Comparison of ENCODE assay signal across 11 mouse cellular contexts in the genomic region with DNA sequence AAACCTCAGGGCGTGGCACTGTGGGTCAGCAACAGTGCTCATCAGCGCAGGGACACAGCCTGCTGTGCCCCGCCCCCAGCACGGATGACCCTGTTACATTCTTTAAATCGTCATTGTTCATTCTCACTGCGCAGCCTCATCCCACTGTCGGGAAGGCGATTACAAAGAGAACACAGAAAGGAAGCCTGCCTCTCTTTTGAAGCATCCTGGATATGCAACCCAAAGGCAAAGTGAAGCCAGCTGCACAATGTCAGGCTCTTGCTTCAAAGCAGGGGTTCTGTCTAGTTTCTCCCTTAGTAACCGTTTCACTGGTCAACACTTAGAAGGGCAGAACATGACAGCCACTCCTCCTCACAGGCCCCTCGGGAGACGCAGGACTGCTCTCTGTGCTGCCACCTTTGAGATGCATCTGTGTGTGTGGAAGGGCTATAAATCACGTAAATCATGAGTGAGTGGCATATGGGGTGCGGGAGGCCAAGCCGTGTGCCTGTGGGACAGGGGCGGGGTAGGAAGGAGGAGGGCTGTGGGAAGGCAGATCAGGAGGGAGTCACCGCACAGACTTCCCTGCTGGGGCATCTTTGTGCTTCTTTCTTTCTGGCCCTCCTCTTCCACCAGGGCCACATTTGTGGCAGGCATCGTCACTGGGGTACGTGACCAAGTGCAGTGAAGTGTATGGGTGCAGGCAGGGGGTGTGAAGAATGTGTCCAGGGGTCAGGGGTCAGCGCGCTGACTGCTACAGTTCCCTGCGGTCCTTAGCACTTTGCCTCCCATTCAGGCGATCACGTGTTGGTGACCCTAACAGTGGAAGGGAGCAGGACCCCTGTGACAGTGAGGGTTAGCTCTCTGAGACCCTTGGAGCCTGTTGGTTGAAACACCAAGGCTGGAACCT.
A peak's percentile ranks its signal among the peaks of the same experiment; 100 is the strongest.
DNase-seq lines count a peak whose midpoint lies in the region; ATAC-seq lines count a peak whose summit lies in the region.
"Had no signal": no experiment of that assay in that cellular context is flagged by ENCODE, and none has a peak within 500 bp of the region (broad histone marks: within the 10 kb centered on the region; RNA-seq: fewer than 3 reads in every experiment).

No protein-coding gene starts in this region.

- H3K4me3 ChIP-seq in forebrain, embryonic 14.5 days (ENCODE audit: low read depth, low read length): no peak overlapping the region
- no peak overlapping the region for H3K4me3 ChIP-seq in forebrain, embryonic 15.5 days
- H3K4me3 ChIP-seq in lung, embryonic 16.5 days (ENCODE audit: low read length): no peak overlapping the region

- intact Hi-C loops in left cerebral cortex, postnatal 25 days (cut with DNase I): no loop called here

- ATAC-seq in forebrain, embryonic 14.5 days: no peak
- ATAC-seq in forebrain, embryonic 15.5 days (replicated peaks): no peak
- 0 out of 2 replicates have a peak, but pooled peaks have one; percentile 28 for ATAC-seq in lung, embryonic 16.5 days (ENCODE audit: low read depth)
- ATAC-seq in frontal cortex, adult (ENCODE audit: low TSS enrichment): no peak

- WGBS in forebrain, embryonic 14.5 days: 62% methylated on average over 23 of the region's 23 CpGs
- 61% methylated on average over 23 of the region's 23 CpGs for WGBS in forebrain, embryonic 15.5 days
- WGBS in lung, embryonic 16.5 days: 37% methylated on average over 23 of the region's 23 CpGs

- H3K4me1 ChIP-seq in forebrain, embryonic 14.5 days (ENCODE audit: control insufficient read depth, insufficient read depth, low read length): no peaks in the 10 kb centered on the region
- H3K4me1 ChIP-seq in forebrain, embryonic 15.5 days: peaks cover 4% of the 10 kb centered on the region; the same call in 1 of the 2 replicates
- H3K4me1 ChIP-seq in lung, embryonic 16.5 days (replicated peaks; ENCODE audit: control insufficient read depth, insufficient read depth, low read length): no peaks in the 10 kb centered on the region

- H3K9me3 ChIP-seq in forebrain, embryonic 14.5 days (replicated peaks; ENCODE audit: control insufficient read depth, low read length): no peaks in the 10 kb centered on the region
- H3K9me3 ChIP-seq in forebrain, embryonic 15.5 days: no peaks in the 10 kb centered on the region
- H3K9me3 ChIP-seq in lung, embryonic 16.5 days (ENCODE audit: control insufficient read depth, low read length): no peaks in the 10 kb centered on the region

- H3K4me2 ChIP-seq in forebrain, embryonic 14.5 days (ENCODE audit: low read length): no peak overlapping the region
- H3K4me2 ChIP-seq in forebrain, embryonic 15.5 days (replicated peaks): no peak overlapping the region
- 0 out of 2 replicates have a peak overlapping the region, but pooled peaks have one; percentile 1 for H3K4me2 ChIP-seq in lung, embryonic 16.5 days (ENCODE audit: low read depth, low read length)

- H3K27ac ChIP-seq in forebrain, embryonic 14.5 days (ENCODE audit: low read depth, low read length): no peak overlapping the region
- no peak overlapping the region for H3K27ac ChIP-seq in forebrain, embryonic 15.5 days (replicated peaks)
- H3K27ac ChIP-seq in lung, embryonic 16.5 days (ENCODE audit: low read length): no peak overlapping the region

- H3K36me3 ChIP-seq in forebrain, embryonic 14.5 days (ENCODE audit: control insufficient read depth, insufficient read depth, low read length): no peaks in the 10 kb centered on the region
- no peaks in the 10 kb centered on the region for H3K36me3 ChIP-seq in forebrain, embryonic 15.5 days
- H3K36me3 ChIP-seq in lung, embryonic 16.5 days (ENCODE audit: control insufficient read depth, insufficient read depth, low read length): no peaks in the 10 kb centered on the region

- no peaks in the 10 kb centered on the region for H3K27me3 ChIP-seq in forebrain, embryonic 14.5 days (replicated peaks; ENCODE audit: control insufficient read depth, insufficient read depth, low read length)
- no peaks in the 10 kb centered on the region for H3K27me3 ChIP-seq in forebrain, embryonic 15.5 days
- H3K27me3 ChIP-seq in lung, embryonic 16.5 days (ENCODE audit: control insufficient read depth, insufficient read depth, low read depth, low read length): no peaks in the 10 kb centered on the region

- DNase-seq in forebrain, embryonic 14.5 days (ENCODE audit: low spot score): peak; percentile 19
- DNase-seq in lung, postnatal 36 days: no peak
- DNase-seq in mesoderm, embryonic 11.5 days (ENCODE audit: low read depth, low spot score): peak; percentile 60
- no peak for DNase-seq in c-Kit-positive CD71-positive TER-119-positive erythroid progenitor cells, embryonic 14.5 days (ENCODE audit: low spot score)
- no peak for DNase-seq in left cerebral cortex, postnatal 25 days (ENCODE audit: low spot score in 2 of 2)
- DNase-seq: cerebellum, adult 18-20 months; gastrocnemius, postnatal 14 days; left cerebral cortex, postnatal 4 days had no signal

- H3K9ac ChIP-seq in forebrain, embryonic 14.5 days (ENCODE audit: low read length): 0 out of 2 replicates have a peak overlapping the region, but pooled peaks have one; percentile 32
- H3K9ac ChIP-seq in forebrain, embryonic 15.5 days (replicated peaks): no peak overlapping the region
- H3K9ac ChIP-seq in lung, embryonic 16.5 days (ENCODE audit: low read length): no peak overlapping the region

Comparison
In these comparisons a context has a peak if more than half of its experiments do, and no peak if none do; other contexts are left out.
1. DNase-seq: peak in forebrain, embryonic 14.5 days (single experiment) and mesoderm, embryonic 11.5 days (single experiment); none in lung, postnatal 36 days (single experiment), c-Kit-positive CD71-positive TER-119-positive erythroid progenitor cells, embryonic 14.5 days (single experiment) and left cerebral cortex, postnatal 25 days (0 of 2).